Comparison of ENCODE assay signal across 25 mouse cellular contexts in genomic region chr6:108222875-108223274, GRCm38 (mm10). TPM values are rescaled to one million over a fixed set of nuclear protein-coding genes. Genes with fewer than 3 reads are reported as not detected.
DNase-seq lines count a peak whose midpoint lies in the region; ATAC-seq lines count a peak whose summit lies in the region.
"Had no signal": no experiment of that assay in that cellular context is flagged by ENCODE, and none has a peak within 500 bp of the region (broad histone marks: within the 10 kb centered on the region; RNA-seq: fewer than 3 reads in every experiment).

No protein-coding gene starts in this region.

- H3K9ac ChIP-seq in kidney, embryonic 16.5 days (replicated peaks; ENCODE audit: low read length), result no peak overlapping the region
- H3K9ac ChIP-seq: hindbrain, embryonic 12.5 days; intestine, embryonic 15.5 days; liver, embryonic 15.5 days; lung, embryonic 15.5 days; midbrain, embryonic 15.5 days; neural tube, embryonic 12.5 days had no signal

- H3K4me1 ChIP-seq in kidney, embryonic 16.5 days (ENCODE audit: insufficient read depth, low read length), result peaks cover 9% of the 10 kb centered on the region; the same call in 1 of the 2 replicates
- H3K4me1 ChIP-seq: hindbrain, embryonic 12.5 days; liver, embryonic 15.5 days; midbrain, embryonic 15.5 days; neural tube, embryonic 12.5 days had no signal

- 93% methylated on average over 5 of the region's 5 CpGs for WGBS in kidney, embryonic 16.5 days

- H3K36me3 ChIP-seq in kidney, embryonic 16.5 days (ENCODE audit: insufficient read depth, low read length), result 0 out of 2 replicates have a peak, but pooled peaks cover 8% of the 10 kb centered on the region
- H3K36me3 ChIP-seq: hindbrain, embryonic 12.5 days; intestine, embryonic 15.5 days; liver, embryonic 15.5 days; lung, embryonic 15.5 days; midbrain, embryonic 15.5 days; neural tube, embryonic 12.5 days had no signal

- H3K27me3 ChIP-seq in kidney, embryonic 16.5 days (ENCODE audit: insufficient read depth, low read length), result no peaks in the 10 kb centered on the region
- H3K27me3 ChIP-seq: hindbrain, embryonic 12.5 days; intestine, embryonic 15.5 days; liver, embryonic 15.5 days; lung, embryonic 15.5 days; megakaryocyte, embryonic 14.5 days; midbrain, embryonic 15.5 days; neural tube, embryonic 12.5 days; Patski had no signal

- H3K4me3 ChIP-seq in kidney, embryonic 16.5 days (ENCODE audit: low read length), result no peak overlapping the region
- H3K4me3 ChIP-seq: erythroblast, embryonic 14.5 days; hindbrain, embryonic 12.5 days; intestine, embryonic 15.5 days; liver, embryonic 15.5 days; lung, embryonic 15.5 days; megakaryocyte, embryonic 14.5 days; midbrain, embryonic 15.5 days; myocyte; neural tube, embryonic 12.5 days had no signal

- no peaks in the 10 kb centered on the region for H3K9me3 ChIP-seq in kidney, embryonic 16.5 days (ENCODE audit: low read length)
- H3K9me3 ChIP-seq: hindbrain, embryonic 12.5 days; intestine, embryonic 15.5 days; liver, embryonic 15.5 days; lung, embryonic 15.5 days; megakaryocyte, embryonic 14.5 days; midbrain, embryonic 15.5 days; neural tube, embryonic 12.5 days had no signal

- DNase-seq in kidney, postnatal 4 days, result no peak
- DNase-seq in B cell, adult 2 months, result peak; percentile 20 to 31
- no peak for DNase-seq in layer of hippocampus, adult 8-10 months (ENCODE audit: low spot score in 2 of 2)
- DNase-seq in ovary, postnatal 10 days (ENCODE audit: low spot score), result no peak
- DNase-seq: adrenal gland, postnatal 10 days; cerebellum, adult 11-12 months; cerebellum, postnatal 10 days; kidney, adult 2 months; layer of hippocampus, adult 9-11 months; thymus, postnatal 14 days had no signal

- H3K4me2 ChIP-seq in kidney, embryonic 16.5 days (replicated peaks; ENCODE audit: low read depth, low read length), result no peak overlapping the region
- H3K4me2 ChIP-seq: hindbrain, embryonic 12.5 days; intestine, embryonic 15.5 days; liver, embryonic 15.5 days; lung, embryonic 15.5 days; midbrain, embryonic 15.5 days; neural tube, embryonic 12.5 days had no signal

- no peak overlapping the region for H3K27ac ChIP-seq in kidney, embryonic 16.5 days (ENCODE audit: low read length)
- H3K27ac ChIP-seq: hindbrain, embryonic 12.5 days; hindbrain, postnatal 0 days; intestine, embryonic 15.5 days; kidney, postnatal 0 days; liver, embryonic 15.5 days; lung, embryonic 15.5 days; midbrain, embryonic 15.5 days; neural tube, embryonic 12.5 days had no signal

- ATAC-seq in kidney, embryonic 16.5 days (ENCODE audit: low FRiP score, low TSS enrichment), result peak; percentile 46; the same call in 1 of the 2 replicates
- ATAC-seq in common myeloid progenitor, adult 5-6 weeks (replicated peaks; ENCODE audit: low read depth, poor library complexity, severe bottlenecking), result peak; percentile 90
- 0 out of 2 replicates have a peak, but pooled peaks have one; percentile 56 for ATAC-seq in monocyte, adult 5-6 weeks (replicated peaks; ENCODE audit: insufficient number of reproducible peaks, low FRiP score, low TSS enrichment, poor library complexity, severe bottlenecking)
- ATAC-seq: hindbrain, postnatal 0 days; intestine, embryonic 15.5 days; midbrain, embryonic 15.5 days; Patski had no signal

RNA-seq across cellular contexts. Expression of gene Itpr1, which starts 10.0 kb away (rescaled TPM):
- 24.6 and 25.2 TPM in 2 replicates for polyA plus RNA-seq in kidney, embryonic 16.5 days (2015; fragmentation: Nextera tagmentation; extraction: Ambion mirVana)
- total RNA-seq in common myeloid progenitor, adult 5-6 weeks (2017), result 100 and 111 TPM in 2 replicates
- total RNA-seq in monocyte, adult 5-6 weeks (2017), result 89.4 to 121 TPM (median 102 TPM) in 3 replicates
- 100 to 1,000 TPM; 277 to 326 (median 299) TPM for total RNA-seq in layer of hippocampus, adult 8-10 months (2022)

RNA-seq across cellular contexts. Expression of gene Sumf1, which starts 37.5 kb away (rescaled TPM):
- 27.1 and 27.7 TPM in 2 replicates for polyA plus RNA-seq in kidney, embryonic 16.5 days (2015; fragmentation: Nextera tagmentation; extraction: Ambion mirVana)
- 13.6 and 19.5 TPM in 2 replicates for total RNA-seq in common myeloid progenitor, adult 5-6 weeks (2017)
- 45.7 to 66.0 TPM (median 52.9 TPM) in 3 replicates for total RNA-seq in monocyte, adult 5-6 weeks (2017)
- 10 to 100 TPM; 19.2 to 29.2 (median 22.3) TPM for total RNA-seq in layer of hippocampus, adult 8-10 months (2022)

Comparison
In these comparisons a context has a peak if more than half of its experiments do, and no peak if none do; other contexts are left out.
1. DNase-seq: peak in B cell, adult 2 months (2 of 2); none in kidney, postnatal 4 days (0 of 2), layer of hippocampus, adult 8-10 months (0 of 2) and ovary, postnatal 10 days (single experiment).
2. Peak in every context shown above with its lines, with median percentiles within 50 percentile points of each other: ATAC-seq.